Mouse (Mus musculus): Measurements from ENCODE around the gene Ube2s.

DNA sequence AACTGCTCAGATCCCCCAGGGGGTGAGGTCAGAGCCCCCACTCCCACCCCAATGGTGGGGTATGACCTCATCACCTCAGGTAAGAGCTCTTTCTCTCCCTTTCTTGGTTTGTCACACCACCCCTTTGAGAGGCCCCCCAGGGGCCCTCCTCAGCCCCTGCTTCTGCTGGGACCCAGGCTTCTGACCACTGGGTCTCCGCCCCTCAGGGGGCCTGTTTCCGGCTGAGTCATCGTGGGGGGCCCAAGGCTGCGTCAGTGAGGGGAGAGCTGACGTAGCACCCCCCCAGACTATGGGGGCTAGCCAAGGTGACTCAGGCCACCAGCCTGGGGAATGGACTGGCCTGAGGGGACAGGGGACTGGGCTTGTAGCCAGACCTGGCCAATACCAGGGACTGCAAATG, 32.5 kb downstream of the Ube2s start:
- TF ChIP-seq POLR2A (IDR thresholded peaks at IDR 0.05; ENCODE audit: extremely low read depth, insufficient read depth, low read length) = no peak
- no peak for TF ChIP-seq CTCF (IDR thresholded peaks at IDR 0.05; ENCODE audit: low read depth, low read length)
